Mouse (Mus musculus): ENCODE measurements around the gene Frs2.

The Frs2 gene

GRCm38 (mm10) chr10:117106244-117106643 lies 42.1 kb downstream of the Frs2 start:
- intact Hi-C loops (cut with DNase I), result no loop called here

- intact Hi-C loops (cut with DNase I), result no loop called here
Observed at GRCm38 (mm10) chr10:117105015-117105414, 43.3 kb downstream of the Frs2 start.

DNA sequence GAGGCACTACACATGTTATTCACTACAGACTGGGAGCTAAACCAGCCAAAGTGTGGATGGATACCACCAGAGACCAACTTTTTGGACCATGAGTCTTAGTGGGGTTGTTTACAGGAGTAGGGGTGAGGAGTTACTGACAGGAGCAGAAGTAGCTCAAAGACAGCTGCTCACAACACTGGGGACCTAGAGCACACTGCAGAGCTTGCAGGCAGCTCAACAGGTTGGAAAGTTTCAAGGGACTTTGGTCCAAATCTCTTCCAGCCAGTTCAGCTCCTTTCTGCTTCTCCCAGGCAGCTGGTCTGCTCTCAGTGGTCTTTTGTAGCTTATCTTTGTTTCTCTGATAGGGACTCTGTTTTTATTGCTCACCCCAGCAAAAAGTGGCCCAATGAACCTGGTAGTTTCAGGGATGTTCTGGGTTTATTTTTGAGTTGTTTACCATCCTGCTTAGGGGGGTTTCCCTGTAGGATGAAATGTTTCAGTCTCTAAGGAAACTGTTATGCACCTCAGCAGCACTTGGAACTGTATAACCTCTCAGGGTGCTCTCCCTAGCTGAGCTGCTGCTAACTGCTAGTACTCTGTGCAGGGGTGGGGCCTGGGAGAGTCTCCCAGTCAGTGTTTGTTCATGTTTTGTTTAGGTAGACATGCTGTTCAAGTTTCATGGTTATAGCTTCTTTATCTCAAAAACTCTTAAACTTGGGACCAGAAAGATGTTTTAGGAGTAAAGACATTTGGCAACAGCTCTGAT lies 44.3 kb downstream of the Frs2 start:
- intact Hi-C loops (cut with DNase I), result no loop called here

GRCm38 (mm10) chr10:117100175-117100574 lies 48.2 kb downstream of the Frs2 start:
- intact Hi-C loops (cut with DNase I), result no loop called here

DNA sequence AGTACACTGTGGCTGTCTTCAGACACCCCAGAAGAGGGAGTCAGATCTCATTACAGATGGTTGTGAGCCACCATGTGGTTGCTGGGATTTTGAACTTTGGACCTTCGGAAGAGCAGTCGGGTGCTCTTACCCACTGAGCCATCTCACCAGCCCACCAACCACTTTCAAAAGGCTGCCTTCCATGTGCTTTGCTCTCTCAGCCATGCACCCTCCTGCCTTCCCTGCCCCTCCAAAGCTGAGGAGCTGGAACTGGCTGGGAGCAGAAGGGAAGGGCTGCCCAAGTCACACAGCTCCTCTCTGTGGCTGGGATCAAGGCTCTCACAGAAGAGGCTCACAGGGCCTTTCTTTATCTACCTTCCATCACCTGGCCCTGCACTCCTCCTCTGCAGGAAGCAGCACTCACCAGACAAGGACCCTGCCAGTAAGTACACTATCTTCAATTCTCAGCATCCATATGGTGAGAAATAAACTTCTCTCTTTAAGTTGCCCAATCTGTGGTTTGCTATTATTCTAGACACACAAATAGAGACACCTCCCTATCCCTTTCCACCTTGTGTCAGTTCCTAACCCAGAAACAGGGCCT lies 51.1 kb downstream of the Frs2 start:
- intact Hi-C loops (cut with DNase I), result no loop called here

DNA sequence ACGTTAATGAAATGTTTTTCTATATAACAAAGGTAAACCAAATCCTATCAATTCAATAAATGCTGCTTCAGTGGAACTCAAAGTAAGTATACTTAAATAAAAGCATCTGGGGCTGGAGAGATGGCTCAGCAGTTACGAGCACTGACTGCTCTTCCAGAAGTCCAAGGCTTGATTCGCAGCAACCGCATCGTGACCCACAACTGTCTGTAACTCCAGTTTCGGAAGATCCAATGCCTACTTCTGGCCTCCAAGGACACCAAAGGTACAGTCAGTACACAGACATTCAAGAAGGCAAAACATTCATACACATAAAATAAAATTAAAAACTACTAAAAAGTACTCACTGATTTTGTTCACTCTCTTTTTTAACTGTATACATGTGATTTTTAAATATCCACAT lies 52.2 kb downstream of the Frs2 start:
- intact Hi-C loops (cut with DNase I), result no loop called here

GRCm38 (mm10) chr10:117094504-117095329 lies 53.6 kb downstream of the Frs2 start:
- intact Hi-C loops (cut with DNase I), result no loop called here

- intact Hi-C loops (cut with DNase I), result loop anchor here (10.0 kb wide), 1 partner anchor 115 kb away; no protein-coding TSS in a partner anchor
Observed at GRCm38 (mm10) chr10:117089628-117090027, 58.7 kb downstream of the Frs2 start.

- intact Hi-C loops (cut with DNase I), result loop anchor here (10.0 kb wide), 1 partner anchor 123 kb away; no protein-coding TSS in a partner anchor
Observed at GRCm38 (mm10) chr10:117081914-117082359, 66.4 kb downstream of the Frs2 start.

- intact Hi-C loops (cut with DNase I), result loop anchor here (10.0 kb wide), 1 partner anchor 123 kb away; no protein-coding TSS in a partner anchor
Observed at GRCm38 (mm10) chr10:117081326-117081725, 67.0 kb downstream of the Frs2 start.

DNA sequence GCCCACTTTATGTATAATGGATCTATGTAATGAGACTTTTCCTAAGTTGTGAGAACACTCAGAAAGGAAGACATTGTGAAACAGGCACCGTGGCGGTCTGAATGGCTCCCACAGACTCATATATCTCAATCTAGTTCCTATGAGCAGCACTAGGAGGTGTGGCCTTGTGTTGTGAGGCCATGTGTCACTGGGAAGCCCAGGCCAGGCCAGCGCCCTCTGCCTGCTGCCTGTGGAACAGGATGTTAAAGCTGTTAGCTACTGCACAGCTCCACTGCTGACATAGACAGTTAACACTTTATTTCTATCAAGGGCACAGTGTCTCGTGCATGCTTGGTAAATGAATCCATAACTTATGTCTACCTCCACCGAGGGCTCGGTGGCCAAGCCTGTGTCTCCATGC lies 70.0 kb downstream of the Frs2 start:
- intact Hi-C loops (cut with DNase I), result no loop called here

GRCm38 (mm10) chr10:117073176-117073575 lies 75.2 kb downstream of the Frs2 start:
- intact Hi-C loops (cut with DNase I), result no loop called here

GRCm38 (mm10) chr10:117072191-117072888 lies 76.0 kb downstream of the Frs2 start:
- intact Hi-C loops (cut with DNase I), result no loop called here

GRCm38 (mm10) chr10:117069109-117069508 lies 79.2 kb downstream of the Frs2 start:
- intact Hi-C loops (cut with DNase I), result no loop called here

DNA sequence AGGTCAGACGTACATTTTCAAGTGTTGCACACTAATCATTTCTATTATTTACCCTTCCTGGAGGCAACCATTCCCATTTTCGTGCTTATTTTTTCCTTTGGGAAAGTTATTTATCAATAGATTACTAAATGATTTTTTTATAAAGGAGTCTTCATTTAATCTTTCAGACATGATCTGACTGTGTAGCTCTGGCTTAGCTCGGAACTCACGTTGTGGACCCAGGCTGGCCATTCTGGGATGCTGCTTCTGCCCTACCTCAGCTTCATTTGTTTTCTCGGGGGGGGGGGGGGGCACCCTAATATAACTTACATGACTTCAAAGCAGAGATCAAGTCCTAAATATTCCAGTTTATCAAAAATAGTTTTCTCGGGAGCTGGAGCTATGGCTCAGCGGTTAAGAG lies 84.3 kb downstream of the Frs2 start:
- intact Hi-C loops (cut with DNase I), result no loop called here

DNA sequence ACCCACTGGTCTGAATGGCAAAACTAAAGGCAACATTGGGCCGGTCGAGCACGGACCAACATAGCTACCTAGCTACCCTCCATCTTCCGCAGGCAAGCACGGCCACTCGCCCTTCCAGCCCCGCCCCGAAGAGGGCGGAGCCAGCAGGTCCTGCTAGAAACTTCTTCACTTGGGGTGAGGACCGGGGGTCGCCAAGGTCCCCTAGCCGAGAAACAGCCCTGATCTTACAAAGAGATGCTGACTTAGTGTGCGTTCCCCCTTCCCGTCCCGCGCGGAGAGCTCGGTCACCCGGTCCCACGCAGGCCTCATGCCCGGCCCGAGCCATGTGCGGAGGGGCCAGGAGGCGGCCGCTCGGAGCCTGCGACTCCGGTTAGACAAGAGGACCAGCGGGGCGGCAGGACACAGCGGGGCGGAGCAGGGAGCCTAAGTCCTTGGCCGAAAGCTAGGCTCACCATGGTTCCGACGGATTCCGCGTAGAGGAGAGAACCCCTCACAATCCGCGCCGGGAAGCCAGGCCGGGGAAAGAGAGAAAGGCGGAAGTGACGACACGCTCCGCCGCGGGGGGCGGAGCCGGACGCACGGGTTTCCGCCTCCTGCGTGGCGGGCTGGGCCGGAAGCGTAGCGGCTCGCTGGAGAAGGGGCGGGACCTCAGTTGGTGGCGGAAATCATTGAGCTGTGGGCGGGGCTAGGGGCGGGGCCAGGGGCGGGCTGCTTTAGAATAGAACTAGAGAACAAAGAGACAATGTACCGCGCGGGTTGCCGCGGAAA lies 84.9 kb downstream of the Frs2 start, which contains the start of gene Cct2:
TSS of gene Cct2 (minus strand) at position 561 of the 768 bp plus-strand sequence.
- intact Hi-C loops (cut with DNase I), result no loop called here

DNA sequence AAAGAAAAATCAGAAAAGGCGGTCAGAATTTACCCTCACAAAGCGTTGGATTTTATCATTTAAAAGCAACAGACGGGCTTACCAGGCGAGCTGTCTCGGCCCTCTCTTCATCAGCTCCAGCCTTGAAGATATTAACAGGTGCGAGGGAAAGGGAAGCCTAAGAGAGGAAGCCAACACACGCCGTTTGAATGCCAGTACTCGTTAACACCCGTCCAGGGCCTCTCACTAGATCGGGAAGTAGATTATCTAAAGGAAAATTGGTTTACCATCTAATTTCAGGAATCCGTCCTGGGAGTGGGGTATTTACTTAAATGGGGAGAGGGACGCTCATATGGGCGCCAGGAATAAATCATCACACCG lies 85.5 kb downstream of the Frs2 start:
- intact Hi-C loops (cut with DNase I), result no loop called here

- intact Hi-C loops (cut with DNase I), result loop anchor here (5.0 kb wide), 1 partner anchor 152 kb away; no protein-coding TSS in a partner anchor
Observed at GRCm38 (mm10) chr10:117055668-117056067, 92.7 kb downstream of the Frs2 start.

- intact Hi-C loops (cut with DNase I), result no loop called here
Observed at GRCm38 (mm10) chr10:117049961-117050597, 98.3 kb downstream of the Frs2 start.

- intact Hi-C loops (cut with DNase I), result no loop called here
Observed at GRCm38 (mm10) chr10:117049253-117049652, 99.1 kb downstream of the Frs2 start.

Measured in adrenal gland (tissue).